Mouse (Mus musculus): ENCODE measurements at regions not wholly inside any gene's neighbourhood (a gene's known extent, or its start where the extent isn't known, plus 50 kb on each side); places are given as distances from the start of the nearest gene placed in this dataset.

- 43% methylated on average over 1 of the region's 1 CpGs for WGBS
- H3K9ac ChIP-seq (ENCODE audit: low read depth, low read length), result no peak overlapping the region
Observed at GRCm38 (mm10) chr12:28958661-28959060, 207.1 kb downstream of the Eipr1 start.

GRCm38 (mm10) chr12:28969671-28970379 is 218.2 kb downstream of the Eipr1 start:
- H3K4me1 ChIP-seq (ENCODE audit: control insufficient read depth, insufficient read depth, low read length), result peaks cover 17% of the 10 kb centered on the region
- 33% methylated on average over 2 of the region's 2 CpGs for WGBS
- no peak overlapping the region for H3K4me3 ChIP-seq (ENCODE audit: insufficient read depth, low read depth, low read length)
- DNase-seq (ENCODE audit: extremely low read depth, low read depth, low spot score), result peak; percentile 94
- H3K79me2 ChIP-seq (ENCODE audit: control insufficient read depth, insufficient read depth, low read length), result no peaks in the 10 kb centered on the region
- peak overlapping the region; percentile 47 for H3K27ac ChIP-seq (replicated peaks; ENCODE audit: insufficient read depth, low read depth, low read length)
- H3K36me3 ChIP-seq (ENCODE audit: control insufficient read depth, insufficient read depth, low read length), result no peaks in the 10 kb centered on the region
- no peak for TF ChIP-seq POLR2A (IDR thresholded peaks at IDR 0.05; ENCODE audit: extremely low read depth, insufficient read depth, low read length)
- no peak for TF ChIP-seq CTCF (IDR thresholded peaks at IDR 0.05; ENCODE audit: low read depth, low read length)
- no peaks in the 10 kb centered on the region for H3K27me3 ChIP-seq (ENCODE audit: control insufficient read depth, insufficient read depth, low read length)
- H3K9ac ChIP-seq (ENCODE audit: low read depth, low read length), result no peak overlapping the region

More at GRCm38 (mm10) chr12:28958661-28959060, 207.1 kb downstream of the Eipr1 start:
- peak; percentile 26 for DNase-seq (ENCODE audit: extremely low read depth, low read depth, low spot score)
- H3K4me1 ChIP-seq (ENCODE audit: control insufficient read depth, insufficient read depth, low read length), result no peaks in the 10 kb centered on the region
- H3K79me2 ChIP-seq (ENCODE audit: control insufficient read depth, insufficient read depth, low read length), result peaks cover 2% of the 10 kb centered on the region; the same call in 1 of the 2 replicates
- TF ChIP-seq POLR2A (IDR thresholded peaks at IDR 0.05; ENCODE audit: extremely low read depth, insufficient read depth, low read length) (no peak), CTCF (IDR thresholded peaks at IDR 0.05; ENCODE audit: low read depth, low read length) (no peak)
- no peaks in the 10 kb centered on the region for H3K27me3 ChIP-seq (ENCODE audit: control insufficient read depth, insufficient read depth, low read length)
- no peak overlapping the region for H3K27ac ChIP-seq (replicated peaks; ENCODE audit: insufficient read depth, low read depth, low read length)
- H3K4me3 ChIP-seq (ENCODE audit: insufficient read depth, low read depth, low read length), result no peak overlapping the region
- H3K36me3 ChIP-seq (ENCODE audit: control insufficient read depth, insufficient read depth, low read length), result peaks cover 9% of the 10 kb centered on the region

GRCm38 (mm10) chr12:28974571-28975041 is 223.0 kb downstream of the Eipr1 start:
- peaks cover 3% of the 10 kb centered on the region for H3K4me1 ChIP-seq (ENCODE audit: control insufficient read depth, insufficient read depth, low read length)
- 75% methylated on average over 6 of the region's 6 CpGs for whole genome bisulfite sequencing
- no peaks in the 10 kb centered on the region for H3K79me2 ChIP-seq (ENCODE audit: control insufficient read depth, insufficient read depth, low read length)
- H3K9ac ChIP-seq (ENCODE audit: low read depth, low read length), result no peak overlapping the region
- peak; percentile 44 for DNase-seq (ENCODE audit: extremely low read depth, low read depth, low spot score)
- TF ChIP-seq POLR2A (IDR thresholded peaks at IDR 0.05; ENCODE audit: extremely low read depth, insufficient read depth, low read length), result no peak
- TF ChIP-seq CTCF (IDR thresholded peaks at IDR 0.05; ENCODE audit: low read depth, low read length), result peak; percentile 76
- no peaks in the 10 kb centered on the region; the same call in 1 of the 2 replicates for H3K36me3 ChIP-seq (ENCODE audit: control insufficient read depth, insufficient read depth, low read length)
- H3K4me3 ChIP-seq (ENCODE audit: insufficient read depth, low read depth, low read length), result no peak overlapping the region
- no peak overlapping the region for H3K27ac ChIP-seq (replicated peaks; ENCODE audit: insufficient read depth, low read depth, low read length)
- no peaks in the 10 kb centered on the region for H3K27me3 ChIP-seq (ENCODE audit: control insufficient read depth, insufficient read depth, low read length)

GRCm38 (mm10) chr12:28975249-28975648 is 223.6 kb downstream of the Eipr1 start:
- H3K79me2 ChIP-seq (ENCODE audit: control insufficient read depth, insufficient read depth, low read length), result no peaks in the 10 kb centered on the region
- no peak for DNase-seq (ENCODE audit: extremely low read depth, low read depth, low spot score)
- no peak overlapping the region for H3K9ac ChIP-seq (ENCODE audit: low read depth, low read length)
- H3K36me3 ChIP-seq (ENCODE audit: control insufficient read depth, insufficient read depth, low read length), result no peaks in the 10 kb centered on the region; the same call in 1 of the 2 replicates
- H3K4me1 ChIP-seq (ENCODE audit: control insufficient read depth, insufficient read depth, low read length), result no peaks in the 10 kb centered on the region
- 96% methylated on average over 5 of the region's 5 CpGs for WGBS
- H3K27me3 ChIP-seq (ENCODE audit: control insufficient read depth, insufficient read depth, low read length), result no peaks in the 10 kb centered on the region
- no peak overlapping the region for H3K4me3 ChIP-seq (ENCODE audit: insufficient read depth, low read depth, low read length)
- TF ChIP-seq POLR2A (IDR thresholded peaks at IDR 0.05; ENCODE audit: extremely low read depth, insufficient read depth, low read length), result no peak
- TF ChIP-seq CTCF (IDR thresholded peaks at IDR 0.05; ENCODE audit: low read depth, low read length), result no peak
- H3K27ac ChIP-seq (replicated peaks; ENCODE audit: insufficient read depth, low read depth, low read length), result no peak overlapping the region

- H3K9ac ChIP-seq (ENCODE audit: low read depth, low read length), result no peak overlapping the region
- no peak overlapping the region for H3K27ac ChIP-seq (replicated peaks; ENCODE audit: insufficient read depth, low read depth, low read length)
- WGBS, result 85% methylated on average over 7 of the region's 7 CpGs
- H3K4me3 ChIP-seq (ENCODE audit: insufficient read depth, low read depth, low read length), result no peak overlapping the region
- no peaks in the 10 kb centered on the region; the same call in 1 of the 2 replicates for H3K36me3 ChIP-seq (ENCODE audit: control insufficient read depth, insufficient read depth, low read length)
- H3K27me3 ChIP-seq (ENCODE audit: control insufficient read depth, insufficient read depth, low read length), result no peaks in the 10 kb centered on the region
- TF ChIP-seq POLR2A (IDR thresholded peaks at IDR 0.05; ENCODE audit: extremely low read depth, insufficient read depth, low read length) (no peak), CTCF (IDR thresholded peaks at IDR 0.05; ENCODE audit: low read depth, low read length) (no peak)
- no peak for DNase-seq (ENCODE audit: extremely low read depth, low read depth, low spot score)
- H3K4me1 ChIP-seq (ENCODE audit: control insufficient read depth, insufficient read depth, low read length), result no peaks in the 10 kb centered on the region
- no peaks in the 10 kb centered on the region for H3K79me2 ChIP-seq (ENCODE audit: control insufficient read depth, insufficient read depth, low read length)
Observed at GRCm38 (mm10) chr12:28979679-28980078, 228.1 kb downstream of the Eipr1 start.

GRCm38 (mm10) chr12:28986214-28986613 is 234.6 kb downstream of the Eipr1 start:
- no peak for DNase-seq (ENCODE audit: extremely low read depth, low read depth, low spot score)
- Histone ChIP-seq H3K4me1 (ENCODE audit: control insufficient read depth, insufficient read depth, low read length) (no peaks in the 10 kb centered on the region), H3K27me3 (ENCODE audit: control insufficient read depth, insufficient read depth, low read length) (no peaks in the 10 kb centered on the region), H3K9ac (ENCODE audit: low read depth, low read length) (no peak overlapping the region), H3K27ac (replicated peaks; ENCODE audit: insufficient read depth, low read depth, low read length) (no peak overlapping the region), H3K4me3 (ENCODE audit: insufficient read depth, low read depth, low read length) (no peak overlapping the region), H3K36me3 (ENCODE audit: control insufficient read depth, insufficient read depth, low read length) (no peaks in the 10 kb centered on the region), H3K79me2 (ENCODE audit: control insufficient read depth, insufficient read depth, low read length) (0 out of 2 replicates have a peak, but pooled peaks cover 2% of the 10 kb centered on the region)
- TF ChIP-seq CTCF (IDR thresholded peaks at IDR 0.05; ENCODE audit: low read depth, low read length) (no peak), POLR2A (IDR thresholded peaks at IDR 0.05; ENCODE audit: extremely low read depth, insufficient read depth, low read length) (no peak)
- WGBS, result 80% methylated on average over 7 of the region's 7 CpGs

All from liver, adult 2 months (tissue).